In genomic region chr11:96354801-96355311, GRCm38 (mm10) we compare ENCODE assay signal across 10 mouse cellular contexts. TPM values are rescaled to one million over a fixed set of nuclear protein-coding genes. Genes with fewer than 3 reads are reported as not detected.
DNase-seq lines count a peak whose midpoint lies in the region; ATAC-seq and TF ChIP-seq lines count a peak whose summit lies in the region.
"Had no signal": no experiment of that assay in that cellular context is flagged by ENCODE, and none has a peak within 500 bp of the region (broad histone marks: within the 10 kb centered on the region; RNA-seq: fewer than 3 reads in every experiment).

No protein-coding gene starts in this region.

- peak overlapping the region; percentile 98 for H3K27ac ChIP-seq in kidney, postnatal 0 days
- no peak overlapping the region; the same call in 1 of the 2 replicates for H3K27ac ChIP-seq in embryonic facial prominence, embryonic 14.5 days (replicated peaks; ENCODE audit: low read depth, low read length)
- H3K27ac ChIP-seq in hindbrain, embryonic 14.5 days, result peak overlapping the region; percentile 99
- no peak overlapping the region for H3K27ac ChIP-seq in midbrain, embryonic 14.5 days (replicated peaks; ENCODE audit: low read depth, low read length)

- H3K4me2 ChIP-seq in kidney, postnatal 0 days (ENCODE audit: low read length), result peak overlapping the region; percentile 92
- peak overlapping the region; percentile 50 for H3K4me2 ChIP-seq in embryonic facial prominence, embryonic 14.5 days (ENCODE audit: low read depth, low read length)
- peak overlapping the region; percentile 71 for H3K4me2 ChIP-seq in hindbrain, embryonic 14.5 days (replicated peaks)
- H3K4me2 ChIP-seq in midbrain, embryonic 14.5 days (ENCODE audit: low read length), result peak overlapping the region; percentile 3; the same call in 1 of the 2 replicates

- ATAC-seq in kidney, postnatal 0 days (replicated peaks; ENCODE audit: low FRiP score, low read depth), result no peak
- ATAC-seq in embryonic facial prominence, embryonic 14.5 days (ENCODE audit: low read depth), result no peak
- no peak for ATAC-seq in hindbrain, embryonic 14.5 days (ENCODE audit: low FRiP score)
- no peak for ATAC-seq in midbrain, embryonic 14.5 days (ENCODE audit: low FRiP score, low TSS enrichment)
- no peak for ATAC-seq in activated CD4-positive, CD25-positive, alpha-beta regulatory T cell, adult 4 months
- no peak for ATAC-seq in monocyte, adult 5-6 weeks (replicated peaks; ENCODE audit: insufficient number of reproducible peaks, low FRiP score, low TSS enrichment, poor library complexity, severe bottlenecking)

- WGBS in kidney, postnatal 0 days, result 10% methylated on average over 9 of the region's 9 CpGs
- 4% methylated on average over 9 of the region's 9 CpGs for WGBS in embryonic facial prominence, embryonic 14.5 days
- 3% methylated on average over 9 of the region's 9 CpGs for WGBS in hindbrain, embryonic 14.5 days
- under 1% methylated on average over 9 of the region's 9 CpGs for WGBS in midbrain, embryonic 14.5 days

- H3K27me3 ChIP-seq in kidney, postnatal 0 days (ENCODE audit: insufficient read depth, low read length), result no peaks in the 10 kb centered on the region
- peaks cover 94% of the 10 kb centered on the region for H3K27me3 ChIP-seq in embryonic facial prominence, embryonic 14.5 days (replicated peaks; ENCODE audit: control insufficient read depth, insufficient read depth, low read length)
- peaks cover 53% of the 10 kb centered on the region for H3K27me3 ChIP-seq in hindbrain, embryonic 14.5 days (ENCODE audit: control insufficient read depth, insufficient read depth, low read length)
- peaks cover 93% of the 10 kb centered on the region for H3K27me3 ChIP-seq in midbrain, embryonic 14.5 days (ENCODE audit: control insufficient read depth, insufficient read depth, low read length)

- peak overlapping the region; percentile 99 for H3K9ac ChIP-seq in kidney, postnatal 0 days (ENCODE audit: low read depth, low read length)
- H3K9ac ChIP-seq in embryonic facial prominence, embryonic 14.5 days (ENCODE audit: low read depth, low read length), result peak overlapping the region; percentile 56; the same call in 1 of the 2 replicates
- H3K9ac ChIP-seq in hindbrain, embryonic 14.5 days, result peak overlapping the region; percentile 98
- H3K9ac ChIP-seq in midbrain, embryonic 14.5 days (replicated peaks; ENCODE audit: low read length), result no peak overlapping the region

- H3K4me1 ChIP-seq in kidney, postnatal 0 days (replicated peaks; ENCODE audit: insufficient read depth, low read length), result peaks cover 21% of the 10 kb centered on the region
- no peaks in the 10 kb centered on the region for H3K4me1 ChIP-seq in embryonic facial prominence, embryonic 14.5 days (ENCODE audit: control insufficient read depth, insufficient read depth, low read length)
- peaks cover 14% of the 10 kb centered on the region for H3K4me1 ChIP-seq in hindbrain, embryonic 14.5 days (replicated peaks; ENCODE audit: control insufficient read depth, insufficient read depth, low read length)
- H3K4me1 ChIP-seq in midbrain, embryonic 14.5 days (ENCODE audit: control insufficient read depth, insufficient read depth, low read length), result no peaks in the 10 kb centered on the region

- no peak for TF ChIP-seq CTCF in kidney, postnatal 0 days (IDR thresholded peaks at IDR 0.05; ENCODE audit: low read depth)

- no peaks in the 10 kb centered on the region for H3K9me3 ChIP-seq in kidney, postnatal 0 days (replicated peaks; ENCODE audit: low read length)
- 0 out of 2 replicates have a peak, but pooled peaks cover 5% of the 10 kb centered on the region for H3K9me3 ChIP-seq in embryonic facial prominence, embryonic 14.5 days (ENCODE audit: control insufficient read depth, low read length)
- no peaks in the 10 kb centered on the region for H3K9me3 ChIP-seq in hindbrain, embryonic 14.5 days (ENCODE audit: control insufficient read depth, low read length)
- H3K9me3 ChIP-seq in midbrain, embryonic 14.5 days (ENCODE audit: control insufficient read depth, low read length), result no peaks in the 10 kb centered on the region

- peak; percentile 61 for DNase-seq in kidney, postnatal 0 days (ENCODE audit: low spot score)
- no peak for DNase-seq in kidney, adult 9 months
- DNase-seq in embryonic facial prominence, embryonic 14.5 days (ENCODE audit: low spot score), result no peak
- DNase-seq in hindbrain, embryonic 14.5 days (ENCODE audit: low spot score), result no peak
- no peak for DNase-seq in midbrain, embryonic 14.5 days
- DNase-seq: cerebellum, adult 11 months had no signal

- peak overlapping the region; percentile 89 for H3K4me3 ChIP-seq in kidney, postnatal 0 days (replicated peaks; ENCODE audit: low read depth, low read length)
- H3K4me3 ChIP-seq in embryonic facial prominence, embryonic 14.5 days (ENCODE audit: low read depth, low read length), result peak overlapping the region; percentile 29
- peak overlapping the region; percentile 68 for H3K4me3 ChIP-seq in hindbrain, embryonic 14.5 days (replicated peaks; ENCODE audit: low read length)
- no peak overlapping the region for H3K4me3 ChIP-seq in midbrain, embryonic 14.5 days (replicated peaks; ENCODE audit: low read depth, low read length)

- H3K36me3 ChIP-seq in kidney, postnatal 0 days (ENCODE audit: insufficient read depth, low read length), result 0 out of 2 replicates have a peak, but pooled peaks cover 3% of the 10 kb centered on the region
- no peaks in the 10 kb centered on the region for H3K36me3 ChIP-seq in embryonic facial prominence, embryonic 14.5 days (ENCODE audit: control insufficient read depth, insufficient read depth, low read length)
- 0 out of 2 replicates have a peak, but pooled peaks cover 9% of the 10 kb centered on the region for H3K36me3 ChIP-seq in hindbrain, embryonic 14.5 days (replicated peaks; ENCODE audit: control insufficient read depth, insufficient read depth)
- no peaks in the 10 kb centered on the region for H3K36me3 ChIP-seq in midbrain, embryonic 14.5 days (ENCODE audit: control insufficient read depth, insufficient read depth, low read length)

RNA-seq across cellular contexts. Expression of gene Hoxb2, which starts 4.5 kb away (rescaled TPM):
- polyA plus RNA-seq in kidney, postnatal 0 days (2015; fragmentation: Nextera tagmentation; extraction: Ambion mirVana), result 38.0 and 42.3 TPM in 2 replicates
- polyA plus RNA-seq in embryonic facial prominence, embryonic 14.5 days (2014; fragmentation: Nextera tagmentation; extraction: Ambion mirVana), result 7.5 and 8.9 TPM in 2 replicates
- polyA plus RNA-seq in hindbrain, embryonic 14.5 days (2014; fragmentation: Nextera tagmentation; extraction: Ambion mirVana), result 39.5 and 42.9 TPM in 2 replicates
- polyA plus RNA-seq in midbrain, embryonic 14.5 days (2014; fragmentation: Nextera tagmentation; extraction: Ambion mirVana), result 0.17 TPM in 1 of 2 replicates, not detected in the other
- not detected for polyA plus RNA-seq in activated CD4-positive, CD25-positive, alpha-beta regulatory T cell, adult 4 months (2017; shearing (Covaris generic))
- not detected in 3 replicates for total RNA-seq in monocyte, adult 5-6 weeks (2017)
- total RNA-seq: layer of hippocampus, postnatal 14 days; neutrophil, adult 5-6 weeks had no signal

RNA-seq across cellular contexts. Expression of gene Hoxb1, which starts 10.7 kb away (rescaled TPM):
- 0.13 and 0.37 TPM in 2 replicates for polyA plus RNA-seq in kidney, postnatal 0 days (2015; fragmentation: Nextera tagmentation; extraction: Ambion mirVana)
- polyA plus RNA-seq in embryonic facial prominence, embryonic 14.5 days (2014; fragmentation: Nextera tagmentation; extraction: Ambion mirVana), result 0.13 TPM in 1 of 2 replicates, not detected in the other
- 0.33 and 0.56 TPM in 2 replicates for polyA plus RNA-seq in hindbrain, embryonic 14.5 days (2014; fragmentation: Nextera tagmentation; extraction: Ambion mirVana)
- not detected in 2 replicates for polyA plus RNA-seq in midbrain, embryonic 14.5 days (2014; fragmentation: Nextera tagmentation; extraction: Ambion mirVana)
- polyA plus RNA-seq in activated CD4-positive, CD25-positive, alpha-beta regulatory T cell, adult 4 months (2017; shearing (Covaris generic)), result not detected
- total RNA-seq in monocyte, adult 5-6 weeks (2017), result not detected in 3 replicates
- total RNA-seq: layer of hippocampus, postnatal 14 days; neutrophil, adult 5-6 weeks had no signal

RNA-seq across cellular contexts. Expression of gene Hoxb3, which starts 31.7 kb away (rescaled TPM):
- 3.9 and 4.2 TPM in 2 replicates for polyA plus RNA-seq in kidney, postnatal 0 days (2015; fragmentation: Nextera tagmentation; extraction: Ambion mirVana)
- polyA plus RNA-seq in embryonic facial prominence, embryonic 14.5 days (2014; fragmentation: Nextera tagmentation; extraction: Ambion mirVana), result 0.81 and 1.1 TPM in 2 replicates
- polyA plus RNA-seq in hindbrain, embryonic 14.5 days (2014; fragmentation: Nextera tagmentation; extraction: Ambion mirVana), result 12.8 and 17.2 TPM in 2 replicates
- not detected in 2 replicates for polyA plus RNA-seq in midbrain, embryonic 14.5 days (2014; fragmentation: Nextera tagmentation; extraction: Ambion mirVana)
- not detected for polyA plus RNA-seq in activated CD4-positive, CD25-positive, alpha-beta regulatory T cell, adult 4 months (2017; shearing (Covaris generic))
- 1.4 to 2.1 TPM (median 1.8 TPM) in 3 replicates for total RNA-seq in monocyte, adult 5-6 weeks (2017)
- total RNA-seq: layer of hippocampus, postnatal 14 days had no signal

RNA-seq across cellular contexts. Expression of gene Hoxb4, which starts 36.8 kb away (rescaled TPM):
- 3.6 and 3.8 TPM in 2 replicates for polyA plus RNA-seq in kidney, postnatal 0 days (2015; fragmentation: Nextera tagmentation; extraction: Ambion mirVana)
- 0.62 and 0.70 TPM in 2 replicates for polyA plus RNA-seq in embryonic facial prominence, embryonic 14.5 days (2014; fragmentation: Nextera tagmentation; extraction: Ambion mirVana)
- 4.0 and 5.4 TPM in 2 replicates for polyA plus RNA-seq in hindbrain, embryonic 14.5 days (2014; fragmentation: Nextera tagmentation; extraction: Ambion mirVana)
- not detected in 2 replicates for polyA plus RNA-seq in midbrain, embryonic 14.5 days (2014; fragmentation: Nextera tagmentation; extraction: Ambion mirVana)
- polyA plus RNA-seq in activated CD4-positive, CD25-positive, alpha-beta regulatory T cell, adult 4 months (2017; shearing (Covaris generic)), result 1 to 10 TPM in 1 of 2 experiments, under 1 TPM in 1; 0.98 to 1.1 TPM
- 4.7 to 6.6 TPM (median 5.2 TPM) in 3 replicates for total RNA-seq in monocyte, adult 5-6 weeks (2017)
- total RNA-seq: layer of hippocampus, postnatal 14 days had no signal

RNA-seq across cellular contexts. Expression of gene Hoxb5, which starts 51.7 kb away (rescaled TPM):
- 10.2 and 12.9 TPM in 2 replicates for polyA plus RNA-seq in kidney, postnatal 0 days (2015; fragmentation: Nextera tagmentation; extraction: Ambion mirVana)
- polyA plus RNA-seq in embryonic facial prominence, embryonic 14.5 days (2014; fragmentation: Nextera tagmentation; extraction: Ambion mirVana), result 1.8 and 2.4 TPM in 2 replicates
- 140 and 157 TPM in 2 replicates for polyA plus RNA-seq in hindbrain, embryonic 14.5 days (2014; fragmentation: Nextera tagmentation; extraction: Ambion mirVana)
- polyA plus RNA-seq in midbrain, embryonic 14.5 days (2014; fragmentation: Nextera tagmentation; extraction: Ambion mirVana), result not detected in 2 replicates
- not detected for polyA plus RNA-seq in activated CD4-positive, CD25-positive, alpha-beta regulatory T cell, adult 4 months (2017; shearing (Covaris generic))
- not detected in 3 replicates for total RNA-seq in monocyte, adult 5-6 weeks (2017)
- total RNA-seq: layer of hippocampus, postnatal 14 days; neutrophil, adult 5-6 weeks had no signal

Comparison
In these comparisons a context has a peak if more than half of its experiments do, and no peak if none do; other contexts are left out.
1. H3K27ac ChIP-seq: peak in kidney, postnatal 0 days (single experiment) and hindbrain, embryonic 14.5 days (single experiment); none in embryonic facial prominence, embryonic 14.5 days (single experiment) and midbrain, embryonic 14.5 days (single experiment).
2. H3K4me2 ChIP-seq: peak in every context shown above with its lines; median percentile 92 in kidney, postnatal 0 days; 71 in hindbrain, embryonic 14.5 days; 50 in embryonic facial prominence, embryonic 14.5 days; 3 in midbrain, embryonic 14.5 days.